Comparison of ENCODE assay signal across 37 mouse cellular contexts in the genomic region with DNA sequence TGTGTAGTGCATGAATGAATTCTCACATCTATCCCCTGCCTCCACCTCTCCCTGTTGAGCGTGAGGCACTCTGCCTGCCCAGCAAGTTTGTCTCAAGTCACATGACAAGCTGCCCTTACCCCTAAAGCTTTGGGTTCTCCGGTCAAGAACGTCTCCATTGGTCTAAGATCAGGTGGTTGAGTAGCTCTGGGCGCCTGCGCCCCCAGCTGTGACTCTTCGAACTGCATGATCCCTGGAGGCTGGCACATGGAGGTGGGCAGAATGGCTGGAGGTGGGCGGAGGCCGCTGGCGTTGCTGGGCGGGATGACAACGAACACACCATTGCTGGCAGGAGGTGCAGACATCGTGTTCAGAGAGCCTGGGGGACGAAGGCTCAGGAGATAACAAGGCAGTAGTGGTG. TPM values are rescaled to one million over a fixed set of nuclear protein-coding genes. Genes with fewer than 3 reads are reported as not detected.
A peak's percentile ranks its signal among the peaks of the same experiment; 100 is the strongest.
DNase-seq lines count a peak whose midpoint lies in the region; ATAC-seq and TF ChIP-seq lines count a peak whose summit lies in the region.
"Had no signal": no experiment of that assay in that cellular context is flagged by ENCODE, and none has a peak within 500 bp of the region (broad histone marks: within the 10 kb centered on the region; RNA-seq: fewer than 3 reads in every experiment).

No protein-coding gene starts in this region.

- no peaks in the 10 kb centered on the region for H3K9me3 ChIP-seq in liver, embryonic 14.5 days (ENCODE audit: control insufficient read depth, low read length)
- no peaks in the 10 kb centered on the region for H3K9me3 ChIP-seq in liver, embryonic 12.5 days (replicated peaks)
- H3K9me3 ChIP-seq: forebrain, embryonic 13.5 days; heart, embryonic 13.5 days; kidney, embryonic 15.5 days; limb, embryonic 10.5 days; limb, embryonic 15.5 days; midbrain, embryonic 10.5 days; midbrain, embryonic 15.5 days; neural tube, embryonic 12.5 days had no signal

- DNase-seq in gastrocnemius, adult 2 months = no peak
- DNase-seq in gastrocnemius, adult 8-10 months (ENCODE audit: low spot score in 2 of 2) = no peak
- DNase-seq in liver, embryonic 14.5 days (ENCODE audit: low read depth in 3 of 3, low spot score in 3 of 3) = no peak
- DNase-seq in 3134 (ENCODE audit: extremely low read depth, insufficient read length, low spot score) = peak; percentile 7
- peak; percentile 64 for DNase-seq in ZHBTc4 (ENCODE audit: low read depth, low spot score)
- DNase-seq: adrenal gland, adult 8-10 months; cerebellum, adult 11 months; cerebellum, adult 9-10 months; cerebellum, postnatal 36 days; gastrocnemius, postnatal 36 days; heart, postnatal 10 days; kidney, adult 18-20 months; kidney, postnatal 36 days; layer of hippocampus, adult 9-11 months; lung, postnatal 14 days; right cerebral cortex, adult 18-20 months; right cerebral cortex, postnatal 4 days had no signal

- no peaks in the 10 kb centered on the region for H3K36me3 ChIP-seq in liver, embryonic 14.5 days (replicated peaks; ENCODE audit: control insufficient read depth, insufficient read depth, low read depth)
- H3K36me3 ChIP-seq in liver, embryonic 12.5 days = no peaks in the 10 kb centered on the region
- H3K36me3 ChIP-seq: heart, embryonic 13.5 days; kidney, embryonic 15.5 days; limb, embryonic 10.5 days; limb, embryonic 15.5 days; midbrain, embryonic 10.5 days; midbrain, embryonic 15.5 days; neural tube, embryonic 12.5 days had no signal

- H3K4me2 ChIP-seq in liver, embryonic 14.5 days (ENCODE audit: low read depth) = no peak overlapping the region
- H3K4me2 ChIP-seq in liver, embryonic 12.5 days = no peak overlapping the region
- H3K4me2 ChIP-seq: forebrain, embryonic 13.5 days; heart, embryonic 13.5 days; hindbrain, embryonic 14.5 days; kidney, embryonic 15.5 days; limb, embryonic 15.5 days; midbrain, embryonic 15.5 days; neural tube, embryonic 12.5 days had no signal

- H3K4me3 ChIP-seq in gastrocnemius, adult 2 months = no peak overlapping the region
- H3K4me3 ChIP-seq in liver, embryonic 14.5 days (ENCODE audit: insufficient read depth in 1 of 2, low read depth in 2 of 2, low read length in 2 of 2) = no peak overlapping the region
- no peak overlapping the region for H3K4me3 ChIP-seq in liver, embryonic 12.5 days
- H3K4me3 ChIP-seq: forebrain, embryonic 13.5 days; heart, embryonic 13.5 days; kidney, embryonic 15.5 days; limb, embryonic 10.5 days; limb, embryonic 15.5 days; midbrain, embryonic 10.5 days; midbrain, embryonic 15.5 days; neural tube, embryonic 12.5 days had no signal

- intact Hi-C loops in gastrocnemius, adult 2 months (cut with DNase I) = no loop called here

- peaks cover 0 to 6% of the 10 kb centered on the region in 2 experiments; a peak in 2 of 4 replicates for H3K4me1 ChIP-seq in liver, embryonic 14.5 days (replicated peaks; ENCODE audit: control insufficient read depth in 2 of 2, insufficient read depth in 2 of 2, low read length in 1 of 2)
- H3K4me1 ChIP-seq in liver, embryonic 12.5 days = peaks cover 5% of the 10 kb centered on the region
- H3K4me1 ChIP-seq: forebrain, embryonic 13.5 days had no signal

- H3K27me3 ChIP-seq in liver, embryonic 14.5 days (ENCODE audit: control insufficient read depth, insufficient read depth, low read length) = no peaks in the 10 kb centered on the region
- H3K27me3 ChIP-seq in liver, embryonic 12.5 days (replicated peaks) = peaks cover 6% of the 10 kb centered on the region; the same call in 1 of the 2 replicates
- H3K27me3 ChIP-seq: forebrain, embryonic 13.5 days; heart, embryonic 13.5 days; kidney, embryonic 15.5 days; midbrain, embryonic 15.5 days; neural tube, embryonic 12.5 days had no signal

- H3K27ac ChIP-seq in gastrocnemius, adult 2 months = no peak overlapping the region
- no peak overlapping the region for H3K27ac ChIP-seq in liver, embryonic 14.5 days
- H3K27ac ChIP-seq in liver, embryonic 12.5 days = no peak overlapping the region
- H3K27ac ChIP-seq: forebrain, embryonic 13.5 days; heart, embryonic 13.5 days; hindbrain, embryonic 14.5 days; kidney, embryonic 15.5 days; limb, embryonic 10.5 days; limb, embryonic 15.5 days; midbrain, embryonic 10.5 days; midbrain, embryonic 15.5 days; neural tube, embryonic 12.5 days had no signal

- TF ChIP-seq EP300 in liver, embryonic 14.5 days (IDR thresholded peaks at IDR 0.05; ENCODE audit: low read depth) = no peak

- no peak overlapping the region for H3K9ac ChIP-seq in liver, embryonic 14.5 days (replicated peaks)
- H3K9ac ChIP-seq in liver, embryonic 12.5 days = no peak overlapping the region
- H3K9ac ChIP-seq: forebrain, embryonic 13.5 days; heart, embryonic 13.5 days; hindbrain, embryonic 14.5 days; kidney, embryonic 15.5 days; limb, embryonic 15.5 days; midbrain, embryonic 15.5 days; neural tube, embryonic 12.5 days had no signal

- peak; percentile 3; the same call in 1 of the 2 replicates for TF ChIP-seq CTCF in gastrocnemius, adult 2 months (IDR thresholded peaks at IDR 0.05)
- peak; percentile 22 for TF ChIP-seq CTCF in liver, embryonic 14.5 days (IDR thresholded peaks at IDR 0.05; ENCODE audit: low read depth)

- ATAC-seq in liver, embryonic 14.5 days (ENCODE audit: insufficient read depth) = no peak
- ATAC-seq in liver, embryonic 12.5 days = no peak
- no peak for ATAC-seq in cerebellum, adult (ENCODE audit: insufficient number of reproducible peaks, low FRiP score, low TSS enrichment)
- ATAC-seq: forebrain, embryonic 13.5 days; midbrain, embryonic 15.5 days had no signal

- 54% methylated on average over 13 of the region's 13 CpGs for WGBS in liver, embryonic 14.5 days (ENCODE audit: insufficient replicate concordance)
- WGBS in liver, embryonic 12.5 days (ENCODE audit: insufficient replicate concordance) = 59% methylated on average over 13 of the region's 13 CpGs

RNA-seq across cellular contexts. Expression of a gene that starts 8.5 kb away (rescaled TPM):
- not detected for total RNA-seq in gastrocnemius, adult 2 months (2021)
- not detected for total RNA-seq in gastrocnemius, adult 8-10 months (2022)
- polyA plus RNA-seq in liver, embryonic 14.5 days (2012; rRNA removed) = not detected in 2 replicates
- not detected in 2 replicates for polyA plus RNA-seq in liver, embryonic 14.5 days (2014; fragmentation: Nextera tagmentation; extraction: Ambion mirVana)
- not detected in 2 replicates for polyA plus RNA-seq in liver, embryonic 12.5 days (2016; fragmentation: Nextera tagmentation; extraction: Ambion mirVana)
- total RNA-seq: adrenal gland, adult 8-10 months; gastrocnemius, postnatal 36 days; heart, adult 8-10 months; heart, postnatal 10 days; hematopoietic stem cell, adult 5-6 weeks; left cerebral cortex, postnatal 10 days; megakaryocyte progenitor cell, adult 5-6 weeks had no signal
- polyA plus RNA-seq: embryonic facial prominence, embryonic 11.5 days; forebrain, embryonic 13.5 days; heart, embryonic 13.5 days; hindbrain, embryonic 14.5 days; kidney, embryonic 15.5 days; limb, embryonic 10.5 days; limb, embryonic 15.5 days; liver, embryonic 16.5 days; midbrain, embryonic 10.5 days; midbrain, embryonic 15.5 days; neural tube, embryonic 12.5 days; thymus, postnatal 0 days; urinary bladder, adult 2 months had no signal

RNA-seq across cellular contexts. Expression of a gene that starts 10.1 kb away (rescaled TPM):
- total RNA-seq in gastrocnemius, adult 2 months (2021) = not detected
- not detected for total RNA-seq in gastrocnemius, adult 8-10 months (2022)
- polyA plus RNA-seq in liver, embryonic 14.5 days (2012; rRNA removed) = not detected in 2 replicates
- 0.23 TPM in 1 of 2 replicates, not detected in the other for polyA plus RNA-seq in liver, embryonic 14.5 days (2014; fragmentation: Nextera tagmentation; extraction: Ambion mirVana)
- polyA plus RNA-seq in liver, embryonic 12.5 days (2016; fragmentation: Nextera tagmentation; extraction: Ambion mirVana) = not detected in 2 replicates
- total RNA-seq: gastrocnemius, postnatal 36 days; heart, adult 8-10 months; heart, postnatal 10 days; hematopoietic stem cell, adult 5-6 weeks; left cerebral cortex, postnatal 10 days; megakaryocyte progenitor cell, adult 5-6 weeks had no signal
- polyA plus RNA-seq: embryonic facial prominence, embryonic 11.5 days; forebrain, embryonic 13.5 days; hindbrain, embryonic 14.5 days; limb, embryonic 10.5 days; midbrain, embryonic 10.5 days; midbrain, embryonic 15.5 days; neural tube, embryonic 12.5 days; spleen, adult 2 months had no signal

RNA-seq across cellular contexts. Expression of a gene that starts 33.3 kb away (rescaled TPM):
- not detected for total RNA-seq in gastrocnemius, adult 2 months (2021)
- not detected for total RNA-seq in gastrocnemius, adult 8-10 months (2022)
- 0.02 TPM in 1 of 2 replicates, not detected in the other for polyA plus RNA-seq in liver, embryonic 14.5 days (2012; rRNA removed)
- not detected in 2 replicates for polyA plus RNA-seq in liver, embryonic 14.5 days (2014; fragmentation: Nextera tagmentation; extraction: Ambion mirVana)
- not detected in 2 replicates for polyA plus RNA-seq in liver, embryonic 12.5 days (2016; fragmentation: Nextera tagmentation; extraction: Ambion mirVana)
- total RNA-seq: adrenal gland, adult 8-10 months; gastrocnemius, postnatal 36 days; heart, adult 8-10 months; heart, postnatal 10 days; hematopoietic stem cell, adult 5-6 weeks; left cerebral cortex, postnatal 10 days; megakaryocyte progenitor cell, adult 5-6 weeks had no signal
- polyA plus RNA-seq: embryonic facial prominence, embryonic 11.5 days; forebrain, embryonic 13.5 days; heart, embryonic 13.5 days; hindbrain, embryonic 14.5 days; kidney, embryonic 15.5 days; limb, embryonic 10.5 days; limb, embryonic 15.5 days; midbrain, embryonic 10.5 days; midbrain, embryonic 15.5 days; neural tube, embryonic 12.5 days; spleen, adult 2 months; thymus, postnatal 0 days; urinary bladder, adult 2 months had no signal

RNA-seq across cellular contexts. Expression of a gene that starts 35.5 kb away (rescaled TPM):
- total RNA-seq in gastrocnemius, adult 2 months (2021) = 10 to 100 TPM; 13.2 to 16.5 TPM
- 10 to 100 TPM; 13.4 to 14.5 (median 13.9) TPM for total RNA-seq in gastrocnemius, adult 8-10 months (2022)
- polyA plus RNA-seq in liver, embryonic 14.5 days (2012; rRNA removed) = 3.3 and 4.9 TPM in 2 replicates
- 9.9 and 10.6 TPM in 2 replicates for polyA plus RNA-seq in liver, embryonic 14.5 days (2014; fragmentation: Nextera tagmentation; extraction: Ambion mirVana)
- polyA plus RNA-seq in liver, embryonic 12.5 days (2016; fragmentation: Nextera tagmentation; extraction: Ambion mirVana) = 31.9 and 32.9 TPM in 2 replicates

RNA-seq across cellular contexts. Expression of a gene that starts 47.6 kb away (rescaled TPM):
- total RNA-seq in gastrocnemius, adult 2 months (2021) = not detected
- total RNA-seq in gastrocnemius, adult 8-10 months (2022) = not detected
- 0.02 and 0.04 TPM in 2 replicates for polyA plus RNA-seq in liver, embryonic 14.5 days (2012; rRNA removed)
- 0.05 and 0.09 TPM in 2 replicates for polyA plus RNA-seq in liver, embryonic 14.5 days (2014; fragmentation: Nextera tagmentation; extraction: Ambion mirVana)
- polyA plus RNA-seq in liver, embryonic 12.5 days (2016; fragmentation: Nextera tagmentation; extraction: Ambion mirVana) = 0.05 and 0.06 TPM in 2 replicates
- total RNA-seq: gastrocnemius, postnatal 36 days had no signal
- polyA plus RNA-seq: embryonic facial prominence, embryonic 11.5 days; limb, embryonic 15.5 days; neural tube, embryonic 12.5 days had no signal

Comparison
In these comparisons a context has a peak if more than half of its experiments do, and no peak if none do; other contexts are left out.
1. DNase-seq: peak in 3134 (single experiment) and ZHBTc4 (single experiment); none in gastrocnemius, adult 2 months (single experiment), gastrocnemius, adult 8-10 months (0 of 2) and liver, embryonic 14.5 days (0 of 3).